Mouse (Mus musculus) spleen, adult 2 months (tissue): ENCODE measurements around the gene 1700025G04Rik.

ENCODE experiments used
- CTCF ChIP-seq: fragments of 200-500 bp; IDR thresholded peaks from 2 replicates; pipeline ENCODE4 v1.5.1; 2011; ENCODE audit warnings: mild to moderate bottlenecking, inconsistent platforms; ENCODE audit not compliant: insufficient read depth, insufficient read length, insufficient replicate concordance; ENCODE audit errors: extremely low read depth
- POLR2A ChIP-seq: fragments of 200-500 bp; IDR thresholded peaks from 2 replicates; pipeline ENCODE4 v1.6.1; 2011; ENCODE audit warnings: low read depth, low read length, inconsistent platforms

- TF ChIP-seq POLR2A: no peak
- no peak for TF ChIP-seq CTCF
Measured at GRCm38 (mm10) chr1:151994271-151994670, 95.7 kb downstream of the 1700025G04Rik start.
